Mouse (Mus musculus) frontal cortex, postnatal 10 days (tissue): ENCODE data around the gene Uqcc2.

ENCODE experiments used
- DNase-seq, 2 experiments: peaks; one replicate each; pipeline ENCODE4 v3.0.0; 2022; ENCODE audit warnings: low spot score in 2 of 2, mixed read lengths in 1 of 2

The Uqcc2 gene

DNA sequence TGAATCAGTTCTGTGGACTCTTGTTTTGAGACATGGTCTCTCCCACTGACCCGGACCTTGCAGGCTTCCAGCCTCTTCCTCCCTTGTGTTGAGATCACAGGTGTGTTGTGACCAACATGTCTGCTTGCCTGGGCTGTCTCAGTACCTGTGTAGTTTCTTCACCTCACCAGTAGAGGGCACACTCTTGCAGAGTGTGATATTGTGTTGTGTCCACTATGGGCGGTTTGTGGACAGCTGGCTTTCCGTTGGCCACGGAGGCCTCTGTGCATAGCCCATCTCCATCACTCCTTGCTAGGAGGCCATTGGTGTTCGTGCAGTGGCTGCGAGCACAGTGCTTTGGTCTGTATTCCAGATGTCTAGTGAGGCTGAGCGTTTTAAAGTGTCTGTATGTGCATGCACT is 56.6 kb downstream of the Uqcc2 start:
- DNase-seq, result no peak

DNA sequence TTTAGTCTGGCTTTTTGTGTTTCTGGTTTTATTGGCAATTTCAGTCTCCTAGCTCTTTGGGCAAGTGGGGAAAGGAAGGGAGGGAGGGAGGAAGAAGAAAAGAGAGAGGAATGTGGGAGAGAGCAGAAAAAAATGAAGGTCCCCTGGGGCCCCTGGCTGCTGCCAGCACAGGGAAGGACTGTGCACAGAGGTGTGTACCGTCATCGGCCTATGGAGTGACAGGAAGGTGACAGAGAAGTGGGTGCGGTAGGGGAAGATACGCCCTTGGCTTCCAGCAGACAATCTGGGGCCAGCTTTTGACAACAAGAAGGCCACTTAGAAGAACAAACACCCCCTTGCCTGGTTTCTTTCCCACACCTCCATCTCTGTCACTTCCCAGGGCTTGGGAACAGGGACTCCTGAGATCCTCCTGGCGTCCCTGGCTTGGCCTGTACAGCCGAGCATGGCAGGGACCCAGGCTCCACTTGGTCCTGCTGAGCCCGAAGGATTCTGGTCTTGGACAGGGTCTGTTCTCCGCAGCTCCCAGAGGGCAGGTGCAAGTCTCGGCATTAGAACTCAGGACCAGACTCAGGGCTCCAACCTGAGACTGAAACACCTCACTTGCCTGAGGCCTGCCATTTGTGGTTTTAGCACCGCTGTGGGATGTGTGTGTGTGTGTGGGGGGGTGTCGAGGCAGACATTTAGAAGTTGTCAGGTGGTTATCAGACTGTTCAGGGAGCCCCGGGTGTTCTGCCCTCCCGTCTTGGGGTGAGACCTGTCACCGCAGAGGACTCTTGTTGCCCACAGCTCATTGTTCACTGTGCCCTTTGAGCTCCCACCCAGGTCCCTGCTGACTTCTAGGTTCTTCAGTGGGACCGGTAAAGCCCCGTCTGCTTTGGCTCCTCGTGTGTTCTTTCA is 58.6 kb downstream of the Uqcc2 start:
- no peak for DNase-seq

DNA sequence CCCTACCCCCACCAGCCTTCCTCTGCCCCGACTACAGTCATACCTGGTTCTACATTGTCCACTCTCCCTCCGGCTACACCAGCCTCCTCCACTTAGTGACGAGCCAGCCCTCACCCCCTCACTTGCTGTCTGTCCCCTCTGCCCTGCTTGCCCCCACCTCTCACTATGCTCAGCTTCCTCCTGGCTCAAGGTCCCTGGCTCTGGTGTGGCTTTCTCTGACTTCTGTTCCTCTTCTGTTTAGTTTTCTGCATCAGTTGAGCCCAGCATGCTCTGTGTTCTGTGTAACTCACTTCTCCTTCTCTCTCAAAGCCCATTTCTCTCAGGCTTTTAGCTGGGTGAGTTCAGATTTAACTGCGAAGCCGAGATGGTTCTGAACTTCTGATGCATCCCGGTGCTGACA is 59.5 kb downstream of the Uqcc2 start:
- no peak for DNase-seq

DNA sequence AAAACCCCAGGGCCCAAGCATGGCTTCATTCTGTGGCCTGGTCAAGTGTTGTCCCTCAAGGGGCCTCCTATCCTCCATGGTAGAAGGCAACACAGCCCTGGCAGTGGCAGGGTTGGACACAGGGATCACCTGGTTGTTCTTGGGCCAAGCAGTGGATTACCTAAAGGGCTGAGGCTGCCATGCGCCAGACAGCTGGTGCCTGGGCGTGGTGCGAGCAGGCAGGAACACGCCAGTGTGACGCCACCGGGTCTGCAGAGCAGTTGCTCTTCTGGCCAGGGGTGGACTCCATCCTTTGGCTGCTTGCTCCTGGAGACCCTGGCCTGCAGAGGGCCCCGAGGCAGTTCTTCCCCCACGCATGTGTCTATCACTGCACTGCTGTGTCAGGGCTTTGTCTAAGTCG is 59.9 kb downstream of the Uqcc2 start:
- DNase-seq, result no peak

DNA sequence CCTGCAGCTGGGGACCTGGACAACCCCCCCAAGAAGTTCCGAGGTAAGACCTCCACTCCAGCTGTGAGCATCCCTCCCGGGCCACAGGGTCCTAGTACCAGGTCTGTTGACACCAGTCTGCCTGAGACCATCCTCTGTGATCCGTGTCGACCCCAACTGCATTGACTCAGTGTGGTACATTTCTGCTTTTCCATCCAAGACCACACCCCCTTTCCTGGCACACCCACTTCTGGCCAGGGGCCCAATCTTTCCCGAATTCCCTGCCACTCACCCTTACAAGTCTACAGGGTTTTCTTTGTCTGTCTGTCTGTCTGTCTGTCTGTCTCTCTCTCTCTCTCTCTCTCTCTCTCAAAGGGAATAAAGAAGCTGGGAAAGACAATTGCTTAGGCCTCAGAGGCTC is 60.6 kb downstream of the Uqcc2 start:
- DNase-seq, result no peak
